Mouse (Mus musculus) testis, adult 2 months (tissue): ENCODE results near the gene Tedc1.

Experiments used
- CTCF ChIP-seq: fragments of 200-500 bp; IDR thresholded peaks from 2 replicates; pipeline ENCODE4 v1.5.1; 2012; ENCODE audit warnings: low read depth, mild to moderate bottlenecking, inconsistent platforms, low read length, moderate library complexity; ENCODE audit not compliant: control insufficient read depth, insufficient read depth, insufficient replicate concordance
- POLR2A ChIP-seq: fragments of 200-500 bp; IDR thresholded peaks from 2 replicates; pipeline ENCODE4 v1.6.1; 2012; ENCODE audit warnings: low read depth, mild to moderate bottlenecking, inconsistent platforms, low read length, moderate library complexity; ENCODE audit not compliant: control insufficient read depth

DNA sequence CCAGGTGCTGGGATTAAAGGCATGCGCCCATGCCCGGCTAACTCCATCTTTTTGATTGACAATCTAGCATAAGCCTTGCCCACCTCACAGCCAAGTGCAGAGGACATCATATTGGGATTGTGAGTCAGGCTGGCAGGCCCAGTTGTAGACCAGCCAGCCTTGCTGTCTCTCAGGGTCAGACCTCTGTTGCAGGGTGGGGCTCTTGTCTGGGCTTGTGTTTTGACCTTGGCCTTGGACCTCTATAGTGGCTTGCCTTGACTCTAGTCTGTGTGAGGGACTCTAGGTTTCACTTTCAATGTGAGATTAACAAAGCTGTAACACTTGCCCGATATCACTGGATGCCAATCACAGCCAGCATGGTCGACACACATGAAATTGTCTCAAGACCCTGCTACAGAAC, 42.1 kb upstream of the Tedc1 start:
- TF ChIP-seq CTCF (no peak), POLR2A (no peak)
